Mouse (Mus musculus) small intestine, adult 2 months (tissue): ENCODE measurements around the gene Zfp385b.

Experiments
- CTCF ChIP-seq: fragments of 200-500 bp; IDR thresholded peaks from 2 replicates; pipeline ENCODE4 v1.5.1; 2012; ENCODE audit warnings: low read depth, mild to moderate bottlenecking, control low read depth, inconsistent platforms, low read length, moderate library complexity, mixed read lengths; ENCODE audit not compliant: insufficient replicate concordance, insufficient read length; ENCODE audit errors: extremely low read depth
- POLR2A ChIP-seq: fragments of 200-500 bp; IDR thresholded peaks from 2 replicates; pipeline ENCODE4 v1.6.1; 2012; ENCODE audit warnings: low read depth, mild to moderate bottlenecking, control low read depth, inconsistent platforms, low read length, moderate library complexity

- TF ChIP-seq POLR2A: no peak
- TF ChIP-seq CTCF: no peak
These were observed 297.2 kb downstream of the Zfp385b start for GRCm38 (mm10) chr2:77522223-77522622.
